Mouse (Mus musculus): ENCODE results near the gene Gm37419.

Gm37419 gene

GRCm38 (mm10) chr16:23972901-23973300 is 15.4 kb upstream of the Gm37419 start:
- POLR2A ChIA-PET: interaction anchor here in 2 of 4 experiments (1.8 to 2.0 kb wide), 2 partner anchors 13 to 16 kb away, joined by 5 read pairs; partner anchors contain the start of genes Bcl6 (in 1 of the 2) and Gm37419 (in 1 of the 2)
- CTCF ChIA-PET: interaction anchor here in 3 of 4 experiments (0.6 to 2.6 kb wide), 3 partner anchors 10 to 109 kb away, joined by 3 to 14 read pairs (median 3); no protein-coding TSS in a partner anchor

GRCm38 (mm10) chr16:23973635-23974367 is 14.5 kb upstream of the Gm37419 start:
- POLR2A ChIA-PET: interaction anchor here in 1 of 4 experiments (2.0 kb wide), 1 partner anchor 13 kb away, joined by 5 read pairs; no protein-coding TSS in a partner anchor
- CTCF ChIA-PET: interaction anchor here in 2 of 4 experiments (0.6 to 2.6 kb wide), 2 partner anchors 9 to 108 kb away, joined by 3 to 14 read pairs; no protein-coding TSS in a partner anchor

- ChIA-PET POLR2A (no interaction called here), CTCF (no interaction called here)
These were observed 12.1 kb upstream of the Gm37419 start for GRCm38 (mm10) chr16:23976196-23976595.

- CTCF ChIA-PET: interaction anchor here in 1 of 4 experiments (0.7 kb wide), 1 partner anchor 10 kb away, joined by 4 read pairs; no protein-coding TSS in a partner anchor
- POLR2A ChIA-PET: interaction anchor here in 2 of 4 experiments (1.2 to 1.4 kb wide), 2 partner anchors 11 kb away, joined by 4 to 7 read pairs; partner anchors contain the start of genes Bcl6 (in 2 of the 2) and Gm37419 (in 2 of the 2)
These were observed 10.6 kb upstream of the Gm37419 start for GRCm38 (mm10) chr16:23977732-23978131.

- ChIA-PET POLR2A (interaction anchor here in 3 of 4 experiments (0.7 to 1.4 kb wide), 3 partner anchors 10 to 1312 kb away, joined by 4 to 11 read pairs (median 7); partner anchors contain the start of genes Bcl6 (in 2 of the 3) and Gm37419 (in 2 of the 3)), CTCF (no interaction called here)
These were observed 9.8 kb upstream of the Gm37419 start for GRCm38 (mm10) chr16:23978495-23978894.

- POLR2A ChIA-PET: interaction anchor here in 2 of 4 experiments (1.7 to 2.0 kb wide), 2 partner anchors 9 kb away, joined by 6 to 10 read pairs; partner anchors contain the start of genes Bcl6 (in 2 of the 2) and Gm37419 (in 2 of the 2)
- CTCF ChIA-PET: interaction anchor here in 1 of 4 experiments (1.1 kb wide), 1 partner anchor 12 kb away, joined by 3 read pairs; no protein-coding TSS in a partner anchor
These were observed 8.8 kb upstream of the Gm37419 start for GRCm38 (mm10) chr16:23979446-23979845.

- POLR2A ChIA-PET: interaction anchor here in 2 of 4 experiments (1.2 to 11.1 kb wide), 5 partner anchors 8 to 1079 kb away, joined by 3 to 116 read pairs (median 6); partner anchors contain the start of genes Bcl6 (in 2 of the 2) and Gm37419 (in 2 of the 2)
- CTCF ChIA-PET: interaction anchor here in 2 of 4 experiments (0.6 to 5.6 kb wide), 6 partner anchors 10 to 1284 kb away, joined by 3 to 84 read pairs (median 3); no protein-coding TSS in a partner anchor
These were observed 7.9 kb upstream of the Gm37419 start for GRCm38 (mm10) chr16:23980201-23980870.

GRCm38 (mm10) chr16:23980991-23981720 is 7.1 kb upstream of the Gm37419 start:
- ChIA-PET POLR2A (interaction anchor here in 3 of 4 experiments (0.7 to 11.1 kb wide), 9 partner anchors 7 to 1082 kb away, joined by 3 to 116 read pairs (median 4); partner anchors contain the start of genes Bcl6 (in 2 of the 3) and Gm37419 (in 2 of the 3)), CTCF (interaction anchor here in 3 of 4 experiments (0.6 to 5.6 kb wide), 12 partner anchors 8 to 1283 kb away, joined by 3 to 84 read pairs (median 4); no protein-coding TSS in a partner anchor)

- CTCF ChIA-PET: interaction anchor here (0.5 to 5.6 kb wide), 59 partner anchors 9 to 1367 kb away, joined by 3 to 84 read pairs (median 4); partner anchors contain the start of gene Lpp (in 1 of the 4)
These were observed 6.1 kb upstream of the Gm37419 start for GRCm38 (mm10) chr16:23981925-23982851.

GRCm38 (mm10) chr16:23982891-23983588 is 5.2 kb upstream of the Gm37419 start:
- POLR2A ChIA-PET: interaction anchor here (0.6 to 11.1 kb wide), 28 partner anchors 9 to 1084 kb away, joined by 3 to 116 read pairs (median 4); no protein-coding TSS in a partner anchor
- CTCF ChIA-PET: interaction anchor here (0.5 to 5.6 kb wide), 84 partner anchors 9 to 1995 kb away, joined by 3 to 84 read pairs (median 4); partner anchors contain the start of gene Lpp (in 1 of the 4)

More at GRCm38 (mm10) chr16:23981925-23982851, 6.1 kb upstream of the Gm37419 start:
- POLR2A ChIA-PET: interaction anchor here in 3 of 4 experiments (0.6 to 11.1 kb wide), 22 partner anchors 10 to 1085 kb away, joined by 3 to 116 read pairs (median 4); no protein-coding TSS in a partner anchor

GRCm38 (mm10) chr16:23984183-23984582 is 4.1 kb upstream of the Gm37419 start:
- CTCF ChIA-PET: interaction anchor here (0.6 to 5.6 kb wide), 22 partner anchors 20 to 1392 kb away, joined by 3 to 84 read pairs (median 3); partner anchors contain the start of gene Lpp (in 1 of the 4)
- POLR2A ChIA-PET: interaction anchor here in 3 of 4 experiments (0.6 to 11.1 kb wide), 11 partner anchors 22 to 1083 kb away, joined by 3 to 116 read pairs (median 3); no protein-coding TSS in a partner anchor

- ChIA-PET POLR2A (interaction anchor here in 3 of 4 experiments (0.6 to 11.1 kb wide), 8 partner anchors 22 to 1082 kb away, joined by 3 to 116 read pairs (median 3); no protein-coding TSS in a partner anchor), CTCF (interaction anchor here (0.8 to 5.6 kb wide), 13 partner anchors 253 to 1094 kb away, joined by 3 to 84 read pairs (median 3); no protein-coding TSS in a partner anchor)
These were observed 3.4 kb upstream of the Gm37419 start for GRCm38 (mm10) chr16:23984760-23985466.

- ChIA-PET POLR2A (interaction anchor here in 3 of 4 experiments (0.6 to 11.1 kb wide), 9 partner anchors 11 to 1074 kb away, joined by 3 to 116 read pairs (median 5); no protein-coding TSS in a partner anchor), CTCF (interaction anchor here in 2 of 4 experiments (1.1 to 5.6 kb wide), 3 partner anchors 347 to 1079 kb away, joined by 3 to 84 read pairs (median 3); no protein-coding TSS in a partner anchor)
These were observed 2.8 kb upstream of the Gm37419 start for GRCm38 (mm10) chr16:23985467-23985861.

GRCm38 (mm10) chr16:23986176-23986575 is 2.1 kb upstream of the Gm37419 start:
- POLR2A ChIA-PET: interaction anchor here (0.5 to 11.1 kb wide), 19 partner anchors 11 to 1548 kb away, joined by 3 to 116 read pairs (median 4); no protein-coding TSS in a partner anchor
- CTCF ChIA-PET: interaction anchor here in 3 of 4 experiments (0.6 to 0.7 kb wide), 3 partner anchors 182 to 850 kb away, joined by 3 to 12 read pairs (median 6); no protein-coding TSS in a partner anchor

Data from embryonic stem cell, embryonic (primary cell).